Mouse (Mus musculus) bone marrow macrophage, adult 2 months (primary cell): ENCODE measurements around the gene Hdac7.

ENCODE experiments used
- CTCF ChIP-seq: IDR thresholded peaks from 2 replicates; pipeline ENCODE4 v1.5.1; 2012; ENCODE audit warnings: low read depth, mild to moderate bottlenecking, low read length, moderate library complexity
- POLR2A ChIP-seq: IDR thresholded peaks from 2 replicates; pipeline ENCODE4 v1.6.1; 2012; ENCODE audit warnings: mild to moderate bottlenecking, low read depth, low read length, borderline replicate concordance

DNA sequence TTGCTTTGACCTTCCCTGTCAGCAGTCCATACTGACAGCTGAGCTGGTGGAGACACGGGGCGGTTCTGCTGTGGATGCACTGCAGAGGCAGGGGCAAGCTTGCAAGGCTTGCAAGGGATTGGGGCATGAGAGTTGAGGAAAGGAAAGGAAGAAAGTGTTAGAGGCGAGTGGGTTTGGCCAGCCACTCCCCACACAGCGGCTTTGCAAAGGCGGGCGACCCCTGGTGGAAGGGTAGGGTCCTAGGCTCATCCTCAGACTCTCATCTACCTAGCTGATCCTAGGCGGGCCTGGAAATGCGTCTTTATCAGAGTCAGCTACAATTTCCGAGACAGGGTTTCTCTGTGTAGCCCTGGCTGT lies 61.6 kb downstream of the Hdac7 start:
- peak; percentile 39; the same call in 1 of the 2 replicates for TF ChIP-seq CTCF
- TF ChIP-seq POLR2A: no peak
